Mouse (Mus musculus) ES-Bruce4 (cell line): ENCODE measurements around the gene Vamp5.

Source experiments
- CTCF ChIP-seq: IDR thresholded peaks from one replicate; pipeline ENCODE4 v1.8.1; 2011; ENCODE audit warnings: low read depth, low read length
- EP300 ChIP-seq: IDR thresholded peaks from 2 replicates; pipeline ENCODE4 v1.6.1; 2011; ENCODE audit warnings: low read depth, low read length; ENCODE audit not compliant: insufficient read depth
- POLR2A ChIP-seq: IDR thresholded peaks from one replicate; pipeline ENCODE4 v1.8.1; 2011; ENCODE audit warnings: low read length; ENCODE audit not compliant: insufficient read depth

- TF ChIP-seq EP300 = no peak
- no peak for TF ChIP-seq POLR2A
- no peak for TF ChIP-seq CTCF
Measured at GRCm38 (mm10) chr6:72323786-72324508, 56.3 kb downstream of the Vamp5 start.
